Mouse (Mus musculus) stomach, postnatal 0 days (tissue): Measurements from ENCODE around the gene Zfp819.

Experiments used
- CTCF ChIP-seq: IDR thresholded peaks from 2 replicates; pipeline ENCODE4 v1.5.1; 2016; ENCODE audit warnings: antibody characterized with exemption, low read depth, mild to moderate bottlenecking, moderate library complexity
- EP300 ChIP-seq: optimal IDR thresholded peaks from 2 replicates; pipeline ENCODE3; 2016; ENCODE audit warnings: antibody characterized with exemption

- TF ChIP-seq CTCF (no peak), EP300 (no peak)
Measured at GRCm38 (mm10) chr7:43613816-43614551, 7.0 kb downstream of the Zfp819 start.
